Mouse (Mus musculus) erythroblast, embryonic 14.5 days (primary cell): ENCODE measurements around the gene Wfikkn1.

Experiments
- GATA1 ChIP-seq: IDR thresholded peaks from 2 replicates; pipeline ENCODE4 v1.6.1; 2012; ENCODE audit warnings: low read length, inconsistent platforms, mixed read lengths
- TAL1 ChIP-seq: IDR thresholded peaks from 3 replicates; pipeline ENCODE4 v1.6.1; 2012; ENCODE audit warnings: low read length, inconsistent platforms, mixed read lengths

GRCm38 (mm10) chr17:25903061-25903460 is 22.4 kb upstream of the Wfikkn1 start:
- no peak for TF ChIP-seq GATA1
- TF ChIP-seq TAL1, result no peak
